Mouse (Mus musculus): Measurements from ENCODE around the gene Mrps14.

DNA sequence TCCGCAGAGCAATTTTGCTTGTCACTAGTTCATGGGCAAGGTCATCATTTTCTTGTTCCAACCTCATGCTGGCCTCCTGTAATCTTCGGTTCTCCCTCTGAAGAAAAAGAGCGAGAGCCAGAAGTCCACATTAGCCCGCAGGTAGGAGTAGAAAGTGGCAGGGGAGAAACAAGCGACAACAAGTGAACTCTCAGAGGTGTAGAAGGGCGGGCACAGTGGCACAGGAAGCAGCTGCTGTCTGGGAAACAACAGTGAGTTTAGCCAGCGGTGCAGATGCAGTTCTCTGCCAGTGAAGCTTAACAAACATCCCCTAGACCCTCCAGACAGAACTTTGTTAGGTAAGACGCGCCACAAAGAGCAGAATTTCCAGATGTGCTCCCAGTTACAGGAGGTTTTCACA is 52.5 kb downstream of the Mrps14 start:
- no peak for TF ChIP-seq CTCF (IDR thresholded peaks at IDR 0.05; ENCODE audit: low read depth)
- TF ChIP-seq EP300 (IDR thresholded peaks at IDR 0.05; ENCODE audit: low read depth): no peak
